Mouse (Mus musculus) CH12.LX (cell line): ENCODE results near the gene Rsph9. TPM values are rescaled to one million over a fixed set of nuclear protein-coding genes. Genes with fewer than 3 reads are reported as not detected.

Source experiments
- DNase-seq: peaks from one replicate; pipeline ENCODE4 v3.0.0-alpha.2; 2013; ENCODE audit errors: extremely low read depth
- H3K27ac ChIP-seq: 2 replicates; pipeline ENCODE4 v1.5.1; 2012; ENCODE audit warnings: low read depth, mild to moderate bottlenecking, control low read depth, moderate library complexity; ENCODE audit not compliant: insufficient read depth
- H3K27me3 ChIP-seq: replicated peaks from 2 replicates; pipeline ENCODE3; 2012; ENCODE audit warnings: inconsistent platforms
- H3K36me3 ChIP-seq, 2 experiments: replicated peaks in 1 of 2; 2 replicates each; pipeline versions ENCODE3 to v1.6.1; 2012; ENCODE audit warnings: inconsistent platforms in 1 of 2, low read length in 1 of 2, mild to moderate bottlenecking in 1 of 2, mixed read lengths in 1 of 2, moderate library complexity in 1 of 2; ENCODE audit not compliant: control insufficient read depth in 1 of 2, insufficient read depth in 1 of 2
- H3K4me1 ChIP-seq, 2 experiments: 2 replicates each; pipeline ENCODE4 v1.6.1; 2012; ENCODE audit warnings: inconsistent platforms in 1 of 2, moderate library complexity in 1 of 2; ENCODE audit not compliant: insufficient read depth in 2 of 2, control insufficient read depth in 1 of 2
- H3K4me2 ChIP-seq: 2 replicates; pipeline ENCODE4 v1.6.1; 2012; ENCODE audit warnings: low read depth, mild to moderate bottlenecking, control low read depth; ENCODE audit not compliant: poor library complexity, insufficient read depth, severe bottlenecking
- H3K4me3 ChIP-seq, 3 experiments: fragments of 150-350 bp in 1 of 3; sonication (generic) in 1 of 3; replicated peaks in 1 of 3; 2 replicates each; pipeline versions ENCODE3 to v1.5.1; 2011 to 2012; ENCODE audit warnings: low read depth in 2 of 3, low read length in 2 of 3, mild to moderate bottlenecking in 2 of 3, moderate library complexity in 2 of 3, control low read depth in 1 of 3, improper control_type of control experiment in 1 of 3, inconsistent platforms in 1 of 3, mixed read lengths in 1 of 3; ENCODE audit not compliant: poor library complexity in 1 of 3
- H3K79me2 ChIP-seq: replicated peaks from 2 replicates; pipeline ENCODE4 v1.6.1; 2012; ENCODE audit warnings: mild to moderate bottlenecking, moderate library complexity; ENCODE audit not compliant: control insufficient read depth, poor library complexity, insufficient read depth, severe bottlenecking; ENCODE audit errors: extremely low read depth
- H3K9ac ChIP-seq: 2 replicates; pipeline ENCODE4 v1.6.1; 2012; ENCODE audit warnings: low read depth, mild to moderate bottlenecking, control low read depth, moderate library complexity; ENCODE audit not compliant: insufficient read depth
- H3K9me3 ChIP-seq: replicated peaks from 2 replicates; pipeline ENCODE3; 2012; ENCODE audit warnings: low read length, inconsistent platforms, mixed read lengths
- BHLHE40 ChIP-seq: IDR thresholded peaks from 2 replicates; pipeline ENCODE4 v1.6.1; 2011; ENCODE audit warnings: mild to moderate bottlenecking, low read depth, low read length, improper control_type of control experiment
- CHD1 ChIP-seq: IDR thresholded peaks from 2 replicates; pipeline ENCODE4 v1.6.1; 2012; ENCODE audit warnings: low read depth, low read length, improper control_type of control experiment, inconsistent platforms
- CHD2 ChIP-seq: IDR thresholded peaks from 2 replicates; pipeline ENCODE4 v1.6.1; 2011; ENCODE audit warnings: low read length, improper control_type of control experiment
- CTCF ChIP-seq, 2 experiments: IDR thresholded peaks in 1 of 2; conservative IDR thresholded peaks in 1 of 2; 2 replicates each; pipeline ENCODE4 v1.5.1; 2011 to 2012; ENCODE audit warnings: low read depth in 2 of 2, low read length in 2 of 2, improper control_type of control experiment in 1 of 2, inconsistent platforms in 1 of 2, mild to moderate bottlenecking in 1 of 2, moderate library complexity in 1 of 2
- E2F4 ChIP-seq: IDR thresholded peaks from 2 replicates; pipeline ENCODE4 v1.6.1; 2011; ENCODE audit warnings: low read depth, low read length, improper control_type of control experiment; ENCODE audit not compliant: insufficient replicate concordance
- ELF1 ChIP-seq: IDR thresholded peaks from 2 replicates; pipeline ENCODE4 v1.6.1; 2014; ENCODE audit warnings: low read depth, mild to moderate bottlenecking, inconsistent platforms, low read length, improper control_type of control experiment
- EP300 ChIP-seq: IDR thresholded peaks from 2 replicates; pipeline ENCODE4 v1.6.1; 2011; ENCODE audit warnings: low read length, improper control_type of control experiment
- ETS1 ChIP-seq: conservative IDR thresholded peaks from 2 replicates; pipeline ENCODE4 v1.6.1; 2012; ENCODE audit warnings: low read depth, mild to moderate bottlenecking, inconsistent platforms, low read length, improper control_type of control experiment, moderate library complexity
- GABPA ChIP-seq: IDR thresholded peaks from 2 replicates; pipeline ENCODE4 v1.6.1; 2012; ENCODE audit warnings: low read depth, low read length, improper control_type of control experiment, inconsistent platforms; ENCODE audit not compliant: insufficient replicate concordance
- HCFC1 ChIP-seq: IDR thresholded peaks from 2 replicates; pipeline ENCODE4 v1.6.1; 2012; ENCODE audit warnings: low read depth, mild to moderate bottlenecking, inconsistent platforms, low read length, improper control_type of control experiment
- IRF4 ChIP-seq: IDR thresholded peaks from 2 replicates; pipeline ENCODE4 v1.6.1; 2014; ENCODE audit warnings: low read depth, mild to moderate bottlenecking, inconsistent platforms, low read length, improper control_type of control experiment
- JUND ChIP-seq: conservative IDR thresholded peaks from 2 replicates; pipeline ENCODE4 v1.6.1; 2011; ENCODE audit warnings: low read depth, low read length, improper control_type of control experiment
- KAT2A ChIP-seq: IDR thresholded peaks from 2 replicates; pipeline ENCODE4 v1.6.1; 2012; ENCODE audit warnings: low read length, improper control_type of control experiment, inconsistent platforms; ENCODE audit not compliant: insufficient replicate concordance
- MAFK ChIP-seq: IDR thresholded peaks from 2 replicates; pipeline ENCODE4 v1.6.1; 2011; ENCODE audit warnings: low read length, improper control_type of control experiment; ENCODE audit not compliant: insufficient replicate concordance
- MAX ChIP-seq: IDR thresholded peaks from 2 replicates; pipeline ENCODE4 v1.6.1; 2011; ENCODE audit warnings: low read length, improper control_type of control experiment
- MAZ ChIP-seq: IDR thresholded peaks from 2 replicates; pipeline ENCODE4 v1.6.1; 2012; ENCODE audit warnings: low read depth, mild to moderate bottlenecking, inconsistent platforms, low read length, improper control_type of control experiment, moderate library complexity
- MEF2A ChIP-seq: IDR thresholded peaks from 2 replicates; pipeline ENCODE4 v1.6.1; 2014; ENCODE audit warnings: low read depth, mild to moderate bottlenecking, inconsistent platforms, low read length, improper control_type of control experiment, borderline replicate concordance
- MXI1 ChIP-seq: IDR thresholded peaks from 2 replicates; pipeline ENCODE4 v1.6.1; 2011; ENCODE audit warnings: mild to moderate bottlenecking, low read depth, low read length, improper control_type of control experiment
- MYC ChIP-seq: IDR thresholded peaks from 2 replicates; pipeline ENCODE4 v1.6.1; 2011; ENCODE audit warnings: low read depth, mild to moderate bottlenecking, improper control_type of control experiment, low read length
- NELFE ChIP-seq: IDR thresholded peaks from 2 replicates; pipeline ENCODE4 v1.6.1; 2011; ENCODE audit warnings: low read depth, low read length, improper control_type of control experiment
- NRF1 ChIP-seq: IDR thresholded peaks from 2 replicates; pipeline ENCODE4 v1.6.1; 2014; ENCODE audit warnings: low read depth, mild to moderate bottlenecking, inconsistent platforms, low read length, improper control_type of control experiment, moderate library complexity
- PAX5 ChIP-seq: IDR thresholded peaks from 2 replicates; pipeline ENCODE4 v1.6.1; 2012; ENCODE audit warnings: low read length, inconsistent platforms, mixed read lengths
- POLR2A ChIP-seq: IDR thresholded peaks from 2 replicates; pipeline ENCODE4 v1.6.1; 2011; ENCODE audit warnings: low read depth, mild to moderate bottlenecking, improper control_type of control experiment, low read length
- POLR2AphosphoS2 ChIP-seq: IDR thresholded peaks from 2 replicates; pipeline ENCODE4 v1.6.1; 2011; ENCODE audit warnings: low read depth, low read length, improper control_type of control experiment
- RAD21 ChIP-seq: IDR thresholded peaks from 2 replicates; pipeline ENCODE4 v1.6.1; 2011; ENCODE audit warnings: low read depth, mild to moderate bottlenecking, low read length, improper control_type of control experiment, moderate library complexity
- RCOR1 ChIP-seq: conservative IDR thresholded peaks from 2 replicates; pipeline ENCODE4 v1.6.1; 2012; ENCODE audit warnings: low read depth, mild to moderate bottlenecking, inconsistent platforms, low read length, improper control_type of control experiment
- SIN3A ChIP-seq: IDR thresholded peaks from 2 replicates; pipeline ENCODE4 v1.6.1; 2012; ENCODE audit warnings: low read length, improper control_type of control experiment, inconsistent platforms
- SMC3 ChIP-seq: IDR thresholded peaks from 2 replicates; pipeline ENCODE4 v1.6.1; 2011; ENCODE audit warnings: low read depth, low read length, improper control_type of control experiment
- TBP ChIP-seq: conservative IDR thresholded peaks from 2 replicates; pipeline ENCODE4 v1.6.1; 2011; ENCODE audit warnings: low read depth, low read length, improper control_type of control experiment
- TCF12 ChIP-seq: IDR thresholded peaks from 2 replicates; pipeline ENCODE4 v1.6.1; 2014; ENCODE audit warnings: low read depth, mild to moderate bottlenecking, inconsistent platforms, low read length, improper control_type of control experiment
- UBTF ChIP-seq: IDR thresholded peaks from 2 replicates; pipeline ENCODE4 v1.6.1; 2012; ENCODE audit warnings: low read depth, mild to moderate bottlenecking, inconsistent platforms, low read length, improper control_type of control experiment, moderate library complexity
- USF1 ChIP-seq: IDR thresholded peaks from 2 replicates; pipeline ENCODE4 v1.6.1; 2014; ENCODE audit warnings: low read depth, mild to moderate bottlenecking, inconsistent platforms, low read length, improper control_type of control experiment
- USF2 ChIP-seq: conservative IDR thresholded peaks from 2 replicates; pipeline ENCODE4 v1.6.1; 2011; ENCODE audit warnings: low read depth, low read length, improper control_type of control experiment
- ZC3H11A ChIP-seq: IDR thresholded peaks from 2 replicates; pipeline ENCODE4 v1.6.1; 2012; ENCODE audit warnings: low read depth, mild to moderate bottlenecking, inconsistent platforms, low read length, improper control_type of control experiment
- ZKSCAN1 ChIP-seq: IDR thresholded peaks from 2 replicates; pipeline ENCODE4 v1.6.1; 2012; ENCODE audit warnings: low read depth, inconsistent platforms, low read length, improper control_type of control experiment, borderline replicate concordance
- ZMIZ1 ChIP-seq: IDR thresholded peaks from 2 replicates; pipeline ENCODE4 v1.6.1; 2012; ENCODE audit warnings: low read depth, mild to moderate bottlenecking, inconsistent platforms, low read length, improper control_type of control experiment
- ZNF384 ChIP-seq: IDR thresholded peaks from 2 replicates; pipeline ENCODE4 v1.6.1; 2012; ENCODE audit warnings: low read depth, low read length, improper control_type of control experiment, inconsistent platforms
- dilution Hi-C: fragments of 300-500 bp; cut with MboI; formaldehyde crosslinking; loops from 2 replicates; pipeline ENCODE4 v1.14.3; 2020; ENCODE audit warnings: low sequenced_read_pairs; ENCODE audit not compliant: extremely low pct_unique_long_range_greater_than_20kb, extremely low pct_ligation_motif_present
- in situ Hi-C: fragments of 300-500 bp; cut with MboI; formaldehyde crosslinking; loops from 3 replicates; pipeline ENCODE4 v1.14.3; 2019; ENCODE audit warnings: low sequenced_read_pairs, low pct_ligation_motif_present, low pct_unique_long_range_greater_than_20kb, mixed read lengths
- polyA plus RNA-seq: library from polyadenylated mRNA; unstranded; fragments of >175 nt; gene quantifications from 2 replicates; pipeline ENCODE4 v1.2.1, GENCODE M21; 2012; ENCODE audit warnings: low read depth; ENCODE audit not compliant: insufficient read length
- total RNA-seq, 2 experiments: library from RNA; depleted of rRNA; stranded (reverse); fragments of 300-350 nt in 1 of 2; fragments of >200 nt in 1 of 2; gene quantifications; 2 replicates each; pipeline ENCODE4 v1.2.3; 2012 to 2014

The Rsph9 gene
- total and polyA plus RNA-seq, 3 experiments: 0.61 to 1.1 TPM; not detected in 1

GRCm38 (mm10) chr17:46110402-46111289, 33.4 kb downstream of the Rsph9 start, which contains the start of gene Mrps18a:
Gene Mrps18a (plus strand): TSS chr17:46110986.
- Histone ChIP-seq H3K79me2 (peaks cover 11% of the 10 kb centered on the region), H3K27ac (no peak within 1 kb of the TSS), H3K27me3 (peaks cover 19% of the 10 kb centered on the region), H3K9me3 (no peaks in the 10 kb centered on the region), H3K4me1 (peaks cover 2 to 18% of the 10 kb centered on the region in 2 experiments; a peak in 2 of 4 replicates), H3K4me2 (peak within 1 kb of the TSS; percentile 89), H3K9ac (peak within 1 kb of the TSS; percentile 93), H3K4me3 (peak within 1 kb of the TSS; percentile 61 to 84 (median 77)), H3K36me3 (peaks cover 8 to 29% of the 10 kb centered on the region in 2 experiments)
- in situ Hi-C loops (loop anchor here (10.0 kb wide), 1 partner anchor 376 kb away; the partner anchor contains the start of gene 1600014C23Rik), dilution Hi-C loops (no loop called here)
- DNase-seq: peak; percentile 84
- TF ChIP-seq MAX (peak; percentile 93), ZKSCAN1 (no peak), RAD21 (no peak), ZMIZ1 (peak; percentile 86), E2F4 (0 out of 2 replicates have a peak, but pooled peaks have one; percentile 21), BHLHE40 (peak; percentile 75), SIN3A (peak; percentile 88), PAX5 (no peak), RCOR1 (0 out of 2 replicates have a peak, but pooled peaks have one; percentile 62), ETS1 (peak; percentile 29; the same call in 1 of the 2 replicates), USF1 (peak; percentile 78), TCF12 (peak; percentile 96), UBTF (0 out of 2 replicates have a peak, but pooled peaks have one; percentile 36), JUND (no peak), POLR2AphosphoS2 (peak; percentile 79; the same call in 1 of the 2 replicates), NELFE (peak; percentile 93), KAT2A (peak; percentile 92; the same call in 1 of the 2 replicates), CTCF (conservative IDR thresholded peaks at IDR 0.05 in 1 of 2, IDR thresholded peaks at IDR 0.05 in 1 of 2; ENCODE audit: low read depth in 2 of 2, low read length in 2 of 2) (peak in 1 of 2 experiments; percentile 25; a peak in 2 of 4 replicates), USF2 (peak; percentile 38; the same call in 1 of the 2 replicates), ZC3H11A (no peak), CHD2 (peak; percentile 78), SMC3 (no peak), TBP (peak; percentile 89), ZNF384 (no peak), POLR2A (peak; percentile 98), MYC (peak; percentile 84), CHD1 (no peak), MEF2A (peak; percentile 73; the same call in 1 of the 2 replicates), IRF4 (peak; percentile 56), MAFK (no peak), HCFC1 (peak; percentile 92), MAZ (0 out of 2 replicates have a peak, but pooled peaks have one; percentile 45), GABPA (peak; percentile 10; the same call in 1 of the 2 replicates), ELF1 (peak; percentile 93), EP300 (no peak), NRF1 (peak; percentile 90), MXI1 (peak; percentile 96)
